Mouse (Mus musculus): Measurements from ENCODE around the gene Fgf3. TPM values are rescaled to one million over a fixed set of nuclear protein-coding genes. Genes with fewer than 3 reads are reported as not detected.
"Not testable (repeated sequence)": the region's sequence is repeated elsewhere in the genome, so short reads cannot be mapped to it uniquely, and the experiment has no call there.

The Fgf3 gene
- polyA plus RNA-seq, 1 experiment = not detected

- Histone ChIP-seq H3K4me1 (ENCODE audit: control insufficient read depth, insufficient read depth, low read length) (no peaks in the 10 kb centered on the region), H3K4me3 (ENCODE audit: control insufficient read depth, low read depth, low read length) (no peak overlapping the region), H3K27me3 (ENCODE audit: control insufficient read depth, insufficient read depth, low read length) (no peaks in the 10 kb centered on the region), H3K36me3 (ENCODE audit: control insufficient read depth, insufficient read depth, low read length) (no peaks in the 10 kb centered on the region), H3K27ac (ENCODE audit: control insufficient read depth, insufficient read depth, low read depth, low read length) (no peak overlapping the region)
- TF ChIP-seq CTCF (IDR thresholded peaks at IDR 0.05; ENCODE audit: control insufficient read depth, insufficient read depth, insufficient replicate concordance, low read depth, low read length) = no peak
- no peak for TF ChIP-seq POLR2A (IDR thresholded peaks at IDR 0.05; ENCODE audit: control insufficient read depth, low read depth, low read length)
Measured at GRCm38 (mm10) chr7:144887672-144888071, 49.8 kb downstream of the Fgf3 start.

GRCm38 (mm10) chr7:144888564-144889299, 50.8 kb downstream of the Fgf3 start:
- no peak overlapping the region for H3K27ac ChIP-seq (ENCODE audit: control insufficient read depth, insufficient read depth, low read depth, low read length)
- H3K4me1 ChIP-seq (ENCODE audit: control insufficient read depth, insufficient read depth, low read length) = no peaks in the 10 kb centered on the region
- no peaks in the 10 kb centered on the region for H3K36me3 ChIP-seq (ENCODE audit: control insufficient read depth, insufficient read depth, low read length)
- no peaks in the 10 kb centered on the region for H3K27me3 ChIP-seq (ENCODE audit: control insufficient read depth, insufficient read depth, low read length)
- no peak overlapping the region for H3K4me3 ChIP-seq (ENCODE audit: control insufficient read depth, low read depth, low read length)
- no peak for TF ChIP-seq CTCF (IDR thresholded peaks at IDR 0.05; ENCODE audit: control insufficient read depth, insufficient read depth, insufficient replicate concordance, low read depth, low read length)

- H3K27ac ChIP-seq (ENCODE audit: control insufficient read depth, insufficient read depth, low read depth, low read length); H3K36me3 ChIP-seq (ENCODE audit: control insufficient read depth, insufficient read depth, low read length); H3K27me3 ChIP-seq (ENCODE audit: control insufficient read depth, insufficient read depth, low read length); H3K4me1 ChIP-seq (ENCODE audit: control insufficient read depth, insufficient read depth, low read length); H3K4me3 ChIP-seq (ENCODE audit: control insufficient read depth, low read depth, low read length): not testable (repeated sequence)
Measured at GRCm38 (mm10) chr7:144890661-144891060, 52.8 kb downstream of the Fgf3 start.

GRCm38 (mm10) chr7:144891863-144892262, 54.0 kb downstream of the Fgf3 start:
- no peaks in the 10 kb centered on the region for H3K36me3 ChIP-seq (ENCODE audit: control insufficient read depth, insufficient read depth, low read length)
- H3K4me3 ChIP-seq (ENCODE audit: control insufficient read depth, low read depth, low read length) = no peak overlapping the region
- peaks cover 5% of the 10 kb centered on the region for H3K27me3 ChIP-seq (ENCODE audit: control insufficient read depth, insufficient read depth, low read length)
- TF ChIP-seq POLR2A (IDR thresholded peaks at IDR 0.05; ENCODE audit: control insufficient read depth, low read depth, low read length) = no peak
- TF ChIP-seq CTCF (IDR thresholded peaks at IDR 0.05; ENCODE audit: control insufficient read depth, insufficient read depth, insufficient replicate concordance, low read depth, low read length) = no peak
- H3K4me1 ChIP-seq (ENCODE audit: control insufficient read depth, insufficient read depth, low read length) = peaks cover 18% of the 10 kb centered on the region
- H3K27ac ChIP-seq (ENCODE audit: control insufficient read depth, insufficient read depth, low read depth, low read length) = no peak overlapping the region

GRCm38 (mm10) chr7:144892322-144892721, 54.4 kb downstream of the Fgf3 start:
- Histone ChIP-seq H3K4me1 (ENCODE audit: control insufficient read depth, insufficient read depth, low read length) (peaks cover 22% of the 10 kb centered on the region), H3K4me3 (ENCODE audit: control insufficient read depth, low read depth, low read length) (no peak overlapping the region), H3K27me3 (ENCODE audit: control insufficient read depth, insufficient read depth, low read length) (peaks cover 8% of the 10 kb centered on the region), H3K36me3 (ENCODE audit: control insufficient read depth, insufficient read depth, low read length) (no peaks in the 10 kb centered on the region), H3K27ac (ENCODE audit: control insufficient read depth, insufficient read depth, low read depth, low read length) (no peak overlapping the region)
- TF ChIP-seq POLR2A (IDR thresholded peaks at IDR 0.05; ENCODE audit: control insufficient read depth, low read depth, low read length) (no peak), CTCF (IDR thresholded peaks at IDR 0.05; ENCODE audit: control insufficient read depth, insufficient read depth, insufficient replicate concordance, low read depth, low read length) (no peak)

Other genes starting within 250 kb of the Fgf3 start
- 27.3 and 28.2 TPM in 2 replicates for gene Ano1, start 86.1 kb upstream of the Fgf3 start, polyA plus RNA-seq (2012; rRNA removed)
- gene Fgf4, start 9.3 kb downstream of the Fgf3 start, polyA plus RNA-seq (2012; rRNA removed) = not detected in 2 replicates
- not detected in 2 replicates for gene Fgf15, start 58.4 kb downstream of the Fgf3 start, polyA plus RNA-seq (2012; rRNA removed)
- gene LTO1, start 77.0 kb downstream of the Fgf3 start, polyA plus RNA-seq (2012; rRNA removed) = 26.2 and 32.7 TPM in 2 replicates
- gene Ccnd1, start 101.8 kb downstream of the Fgf3 start, polyA plus RNA-seq (2012; rRNA removed) = 4.2 and 6.8 TPM in 2 replicates

Data from testis, adult 2 months (tissue).